Mouse (Mus musculus): Measurements from ENCODE around the gene Gm11596.
A peak's percentile ranks its signal among the peaks of the same experiment; 100 is the strongest.
"Not testable (repeated sequence)": the region's sequence is repeated elsewhere in the genome, so short reads cannot be mapped to it uniquely, and the experiment has no call there.

Gm11596 gene

DNA sequence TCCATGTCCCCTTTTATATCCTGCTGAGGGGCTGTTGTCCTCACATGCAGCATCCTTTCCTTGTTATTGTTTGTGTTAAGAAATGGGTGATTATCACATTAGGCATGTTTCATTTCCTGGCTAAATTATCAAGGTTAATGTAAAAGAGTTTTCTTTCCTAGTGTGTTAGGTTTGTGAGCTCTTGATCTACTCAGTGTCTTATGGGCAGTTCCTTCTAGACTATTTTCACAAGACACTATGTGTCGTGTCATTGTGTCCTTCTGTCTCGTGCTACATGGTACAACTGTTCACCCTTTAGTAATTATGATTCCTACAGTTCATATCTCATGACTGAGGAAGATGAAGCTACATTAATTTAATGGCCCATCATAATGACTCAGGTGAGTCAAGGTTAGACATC lies at the start of gene Gm11596:
TSS of gene Gm11596 (minus strand) at position 101 of the 400 bp plus-strand sequence.
- DNase-seq, result no peak

DNA sequence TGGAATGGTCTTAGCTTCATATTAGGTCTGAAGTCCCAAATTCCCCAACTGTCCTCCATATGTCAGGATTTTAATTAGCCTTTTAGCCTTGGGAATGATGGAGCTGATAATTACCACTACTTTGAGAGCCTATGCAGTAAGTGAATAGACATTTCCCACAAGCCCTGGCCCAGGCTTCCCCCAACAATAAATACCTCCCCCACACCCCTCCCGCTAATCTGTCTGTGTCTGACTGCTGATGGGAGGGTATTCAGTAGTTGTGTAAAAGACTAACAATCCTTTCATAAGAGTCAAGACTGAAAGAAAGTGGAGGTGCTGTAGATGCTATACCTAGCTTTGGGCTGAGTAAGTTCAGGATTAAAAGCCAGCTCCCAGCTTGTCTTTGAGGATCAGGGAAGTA lies 48.9 kb upstream of the Gm11596 start:
- no peak for DNase-seq

DNA sequence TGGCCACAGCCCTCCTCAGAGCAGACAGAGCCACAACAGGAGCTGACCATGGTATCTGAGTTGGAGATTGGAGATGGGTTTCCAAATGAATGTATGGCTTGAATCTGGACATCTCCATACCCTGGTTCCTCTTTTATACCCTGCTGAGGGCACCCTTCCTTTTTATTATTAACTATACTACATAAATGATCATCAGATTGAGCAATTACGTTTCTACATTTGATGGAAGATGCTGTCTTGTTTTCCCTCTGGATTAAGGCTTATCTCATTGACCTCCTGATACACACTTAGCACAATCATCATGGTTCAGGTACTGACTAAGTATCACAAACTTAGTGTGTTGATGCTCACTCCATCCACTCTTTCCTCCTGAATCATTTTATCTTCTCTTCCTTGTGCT lies 44.7 kb upstream of the Gm11596 start, which contains the start of gene 2300003K06Rik:
TSS of gene 2300003K06Rik (minus strand) at position 101 of the 400 bp plus-strand sequence.
- DNase-seq, result no peak

DNA sequence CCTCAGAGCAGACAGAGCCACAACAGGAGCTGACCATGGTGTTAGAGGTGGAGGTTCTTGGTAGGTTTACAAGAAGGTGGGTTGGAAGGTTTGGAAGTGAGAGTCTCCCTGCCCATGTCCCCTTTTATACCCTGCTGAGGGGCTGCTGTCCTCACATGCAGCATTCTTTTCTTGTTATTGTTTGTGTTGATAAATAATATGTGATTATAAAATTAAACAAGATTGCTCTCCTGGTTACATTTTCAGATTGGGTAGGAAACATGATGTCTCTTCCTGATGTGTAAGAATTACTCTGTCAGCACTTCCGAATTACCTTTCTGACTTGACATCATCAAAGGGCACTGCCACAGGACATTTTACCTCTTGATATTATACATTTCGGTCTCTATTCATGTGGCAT lies 22.3 kb upstream of the Gm11596 start, which contains the start of gene Gm11564:
TSS of gene Gm11564 (minus strand) at position 101 of the 400 bp plus-strand sequence.
- not testable (repeated sequence) for DNase-seq

DNA sequence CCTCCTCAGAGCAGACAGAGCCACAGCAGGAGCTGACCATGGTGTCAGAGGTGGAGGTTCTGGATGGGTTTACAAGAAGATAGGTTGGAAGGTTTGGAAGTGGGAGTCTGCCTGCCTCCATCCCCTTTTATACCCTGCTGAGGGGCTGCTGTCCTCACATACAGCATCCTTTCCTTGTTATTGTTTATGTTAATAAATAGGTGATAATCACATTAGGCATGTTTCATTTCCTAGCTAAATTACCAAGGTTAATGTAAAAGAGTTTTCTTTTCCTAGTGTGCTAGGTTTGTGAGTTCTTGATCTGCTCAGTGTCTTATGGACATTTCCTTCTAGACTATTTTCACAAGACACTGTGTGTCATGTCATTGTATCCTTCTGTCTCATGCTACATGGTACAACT lies 16.5 kb upstream of the Gm11596 start, which contains the start of gene Krtap4-13:
TSS of gene Krtap4-13 (minus strand) at position 101 of the 400 bp plus-strand sequence.
- DNase-seq, result not testable (repeated sequence)

DNA sequence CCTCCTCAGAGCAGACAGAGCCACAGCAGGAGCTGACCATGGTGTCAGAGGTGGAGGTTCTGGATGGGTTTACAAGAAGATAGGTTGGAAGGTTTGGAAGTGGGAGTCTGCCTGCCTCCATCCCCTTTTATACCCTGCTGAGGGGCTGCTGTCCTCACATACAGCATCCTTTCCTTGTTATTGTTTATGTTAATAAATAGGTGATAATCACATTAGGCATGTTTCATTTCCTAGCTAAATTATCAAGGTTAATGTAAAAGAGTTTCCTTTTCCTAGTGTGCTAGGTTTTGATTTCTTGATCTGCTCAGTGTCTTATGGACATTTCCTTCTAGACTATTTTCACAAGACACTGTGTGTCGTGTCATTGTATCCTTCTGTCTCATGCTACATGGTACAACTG lies 11.1 kb upstream of the Gm11596 start, which contains the start of gene Gm11554:
TSS of gene Gm11554 (minus strand) at position 101 of the 400 bp plus-strand sequence.
- not testable (repeated sequence) for DNase-seq

DNA sequence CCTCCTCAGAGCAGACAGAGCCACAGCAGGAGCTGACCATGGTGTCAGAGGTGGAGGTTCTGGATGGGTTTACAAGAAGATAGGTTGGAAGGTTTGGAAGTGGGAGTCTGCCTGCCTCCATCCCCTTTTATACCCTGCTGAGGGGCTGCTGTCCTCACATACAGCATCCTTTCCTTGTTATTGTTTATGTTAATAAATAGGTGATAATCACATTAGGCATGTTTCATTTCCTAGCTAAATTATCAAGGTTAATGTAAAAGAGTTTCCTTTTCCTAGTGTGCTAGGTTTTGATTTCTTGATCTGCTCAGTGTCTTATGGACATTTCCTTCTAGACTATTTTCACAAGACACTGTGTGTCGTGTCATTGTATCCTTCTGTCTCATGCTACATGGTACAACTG lies 5.6 kb upstream of the Gm11596 start, which contains the start of gene Gm11569:
TSS of gene Gm11569 (minus strand) at position 101 of the 400 bp plus-strand sequence.
- DNase-seq, result not testable (repeated sequence)

DNA sequence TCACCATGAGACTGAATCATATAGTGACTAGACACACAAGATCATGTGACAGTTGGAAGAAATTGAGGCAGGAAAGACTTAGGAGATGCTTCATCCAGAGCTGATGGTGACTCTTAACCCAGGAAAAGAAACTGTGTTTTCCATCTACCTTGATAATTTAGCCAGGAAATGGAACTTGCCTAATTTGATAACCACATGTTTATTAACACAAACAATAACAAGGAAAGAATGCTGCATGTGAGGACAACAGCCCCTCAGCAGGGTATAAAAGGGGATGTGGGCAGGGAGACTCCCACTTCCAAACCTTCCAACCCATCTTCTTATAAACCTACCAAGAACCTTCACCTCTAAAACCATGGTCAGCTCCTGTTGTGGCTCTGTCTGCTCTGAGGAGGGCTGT lies 8.4 kb downstream of the Gm11596 start, which contains the start of gene Krtap4-9:
TSS of gene Krtap4-9 (plus strand) at position 301 of the 400 bp plus-strand sequence.
- not testable (repeated sequence) for DNase-seq

DNA sequence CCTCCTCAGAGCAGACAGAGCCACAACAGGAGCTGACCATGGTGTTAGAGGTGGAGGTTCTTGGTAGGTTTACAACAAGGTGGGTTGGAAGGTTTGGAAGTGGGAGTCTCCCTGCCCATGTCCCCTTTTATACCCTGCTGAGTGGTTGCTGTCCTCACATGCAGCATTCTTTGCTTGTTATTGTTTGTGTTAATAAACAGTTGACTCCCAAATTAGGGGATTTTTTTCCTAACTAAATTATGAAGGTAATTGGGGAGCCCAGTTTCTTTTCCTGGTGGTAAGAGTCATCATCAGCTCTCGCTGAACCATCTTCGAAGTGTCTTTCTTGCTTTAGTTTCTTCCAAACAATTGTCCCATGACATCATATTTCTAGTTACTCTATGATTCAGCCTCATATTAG lies 12.7 kb downstream of the Gm11596 start, which contains the start of gene Krtap4-8:
TSS of gene Krtap4-8 (minus strand) at position 101 of the 400 bp plus-strand sequence.
- DNase-seq, result no peak

DNA sequence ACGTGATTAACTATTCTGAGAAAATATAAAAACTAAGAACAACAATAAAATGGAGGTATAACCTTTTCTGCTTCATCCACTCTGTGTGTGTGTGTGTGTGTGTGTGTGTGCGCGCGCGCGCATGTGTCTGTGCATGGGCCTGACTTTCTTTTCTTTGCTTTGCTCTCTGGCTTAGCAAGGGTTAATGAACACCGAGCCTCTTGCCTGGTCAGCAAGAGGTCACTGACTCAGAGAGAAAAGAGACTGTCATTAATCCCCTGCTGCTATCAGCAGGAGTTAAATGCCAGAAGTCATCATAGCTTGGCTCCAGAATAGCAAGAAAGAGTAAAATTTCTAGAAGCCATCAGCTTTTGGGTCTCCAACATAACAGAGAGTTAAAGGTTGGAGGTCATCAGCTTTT lies 14.9 kb downstream of the Gm11596 start:
- DNase-seq, result no peak

DNA sequence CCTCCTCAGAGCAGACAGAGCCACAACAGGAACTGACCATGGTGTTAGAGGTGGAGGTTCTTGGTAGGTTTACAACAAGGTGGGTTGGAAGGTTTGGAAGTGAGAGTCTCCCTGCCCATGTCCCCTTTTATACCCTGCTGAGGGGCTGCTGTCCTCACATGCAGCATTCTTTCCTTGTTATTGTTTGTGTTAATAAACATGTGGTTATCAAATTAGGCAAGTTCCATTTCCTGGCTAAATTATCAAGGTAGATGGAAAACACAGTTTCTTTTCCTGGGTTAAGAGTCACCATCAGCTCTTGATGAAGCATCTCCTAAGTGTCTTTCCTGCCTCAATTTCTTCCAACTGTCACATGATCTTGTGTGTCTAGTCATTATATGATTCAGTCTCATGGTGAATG lies 20.5 kb downstream of the Gm11596 start, which contains the start of gene Gm11595:
TSS of gene Gm11595 (minus strand) at position 101 of the 400 bp plus-strand sequence.
- DNase-seq, result not testable (repeated sequence)

DNA sequence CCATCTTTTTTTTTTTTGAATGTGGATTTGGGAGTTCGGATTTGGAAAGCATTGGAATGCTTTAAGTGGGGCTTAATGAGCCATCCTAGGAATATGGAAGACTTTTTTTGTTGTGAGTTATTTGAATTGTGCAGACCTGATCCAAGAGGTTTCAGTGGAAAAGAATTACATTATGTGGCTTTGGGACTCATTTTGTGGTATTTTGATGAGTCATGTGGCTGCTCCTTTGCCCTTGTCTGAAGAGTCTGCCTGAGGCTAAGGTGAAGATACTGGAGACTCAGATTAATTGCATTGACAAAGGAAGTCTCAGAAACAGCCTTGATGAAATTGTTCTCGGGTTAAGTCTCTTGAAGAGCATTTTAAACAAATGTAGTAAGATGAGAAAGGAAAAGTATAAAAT lies 24.9 kb downstream of the Gm11596 start:
- DNase-seq, result no peak

DNA sequence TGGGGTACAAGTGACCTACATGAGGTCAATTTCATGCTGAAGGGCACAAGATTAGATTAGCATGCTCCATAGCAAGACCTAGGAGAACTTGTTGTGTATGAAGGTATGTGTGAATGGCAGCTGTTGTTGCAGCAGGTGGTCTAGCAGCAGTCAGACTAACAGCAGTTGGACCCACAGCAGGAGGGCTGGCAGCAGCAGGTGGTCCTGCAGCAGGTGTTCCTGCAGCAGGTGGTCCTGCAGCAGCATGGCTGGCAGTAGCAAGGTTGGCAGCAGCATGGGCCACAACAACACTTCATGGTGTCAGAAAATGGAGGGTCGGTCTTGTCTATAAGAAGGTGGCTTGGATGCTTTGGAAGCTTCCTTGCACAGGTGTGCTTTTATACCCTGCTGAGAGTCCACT lies 34.4 kb downstream of the Gm11596 start:
- peak in 1 of 2 experiments; percentile 4 for DNase-seq

DNA sequence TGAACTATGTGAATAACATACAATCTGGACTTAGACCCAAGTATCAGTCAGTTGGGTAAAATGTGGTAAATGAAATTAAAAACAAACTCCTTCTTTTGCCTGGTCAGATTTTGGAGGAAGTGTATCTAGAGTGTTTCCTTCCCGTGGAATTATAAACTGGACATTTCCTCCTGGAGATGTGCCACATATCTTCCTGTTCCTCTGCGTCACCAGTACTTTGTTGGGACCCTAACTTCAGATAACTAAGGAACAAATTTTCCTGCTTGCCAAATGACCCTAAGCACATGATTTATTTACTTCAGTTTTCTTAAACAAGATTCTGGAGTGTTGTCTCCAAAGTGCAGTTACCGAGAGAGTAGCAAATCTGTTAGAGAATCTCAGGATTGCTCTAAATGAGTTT lies 49.3 kb downstream of the Gm11596 start:
- no peak for DNase-seq

Data from cerebellum, postnatal 14 days (tissue).